Mouse (Mus musculus) heart, embryonic 11.5 days (tissue): ENCODE measurements around the gene Lats2. TPM values are rescaled to one million over a fixed set of nuclear protein-coding genes. Genes with fewer than 3 reads are reported as not detected.
"Not testable (repeated sequence)": the region's sequence is repeated elsewhere in the genome, so short reads cannot be mapped to it uniquely, and the experiment has no call there.

Experiments used
- ATAC-seq: fragments of 200-750 bp; cut with Nextera tagmentation; replicated peaks from 2 replicates; pipeline ENCODE4 v1.8.0; 2017; ENCODE audit warnings: moderate library complexity; ENCODE audit not compliant: insufficient number of reproducible peaks, low FRiP score, low TSS enrichment
- H3K27ac ChIP-seq: fragments of 300-500 bp; sonication (generic); 2 replicates; pipeline ENCODE4 v1.5.1; 2014; ENCODE audit warnings: mild to moderate bottlenecking, low read depth, low read length
- H3K27me3 ChIP-seq: fragments of 300-500 bp; sonication (generic); 2 replicates; pipeline ENCODE4 v1.6.1; 2014; ENCODE audit warnings: mild to moderate bottlenecking, low read length, mixed read lengths; ENCODE audit not compliant: control insufficient read depth, insufficient read depth
- H3K36me3 ChIP-seq: fragments of 300-500 bp; sonication (generic); 2 replicates; pipeline ENCODE4 v1.6.1; 2014; ENCODE audit warnings: mild to moderate bottlenecking, low read length, moderate library complexity, mixed read lengths; ENCODE audit not compliant: control insufficient read depth, insufficient read depth
- H3K4me1 ChIP-seq: fragments of 300-500 bp; sonication (generic); 2 replicates; pipeline ENCODE4 v1.6.1; 2014; ENCODE audit warnings: low read length; ENCODE audit not compliant: control insufficient read depth, insufficient read depth
- H3K4me2 ChIP-seq: fragments of 300-500 bp; sonication (generic); 2 replicates; pipeline ENCODE4 v1.6.1; 2014; ENCODE audit warnings: mild to moderate bottlenecking, moderate library complexity
- H3K4me3 ChIP-seq: fragments of 300-500 bp; sonication (generic); 2 replicates; pipeline ENCODE4 v1.5.1; 2014; ENCODE audit warnings: low read depth, low read length
- H3K9ac ChIP-seq: fragments of 300-500 bp; sonication (generic); 2 replicates; pipeline ENCODE4 v1.6.1; 2014; ENCODE audit warnings: mild to moderate bottlenecking, low read depth, low read length, moderate library complexity
- H3K9me3 ChIP-seq: fragments of 300-500 bp; sonication (generic); replicated peaks from 2 replicates; pipeline ENCODE4 v1.6.1; 2016; ENCODE audit warnings: low read length; ENCODE audit not compliant: control insufficient read depth
- WGBS: fragments of 180-500 bp; shearing (Covaris S2); extraction: QIAGEN DNeasy Blood & Tissue Kit; methylation state at CpG from one replicate; pipeline ENCODE4 v1.1.7; 2014; ENCODE audit not compliant: insufficient replicate concordance; 5-methylcytosine and 5-hydroxymethylcytosine counted together
- microRNA-seq: library from miRNA; unstranded; fragments of <30 nt; microRNA quantifications from one replicate; pipeline ENCODE4, GENCODE M21; 2016; ENCODE audit warnings: borderline number of aligned reads
- polyA plus RNA-seq: library from polyadenylated mRNA; unstranded; fragments of >200 nt; fragmentation: Nextera tagmentation; extraction: Ambion mirVana; gene quantifications from 2 replicates; pipeline ENCODE4 v1.2.1, GENCODE M21; 2014

Lats2 gene
- polyA plus RNA-seq, 1 experiment from 2014 or later: 18.9 TPM

DNA sequence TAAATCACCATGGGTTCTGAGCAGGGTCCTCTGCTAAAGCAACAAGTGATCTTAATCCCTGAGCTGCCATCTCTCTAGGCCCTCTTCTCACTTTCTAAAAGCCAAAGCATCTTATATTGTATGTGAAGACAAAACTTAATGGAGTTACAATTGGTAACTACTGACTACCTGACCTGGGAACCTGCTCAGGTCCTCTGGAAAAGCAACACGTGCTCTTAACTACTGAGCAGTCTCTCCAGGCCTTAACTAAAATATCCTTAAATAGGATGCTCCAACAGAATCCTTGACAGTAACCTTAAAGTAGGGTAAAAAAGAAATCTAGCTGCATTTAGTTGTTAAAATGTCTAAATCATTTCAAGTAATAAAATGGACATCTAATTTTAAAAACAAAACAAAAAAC lies 94.6 kb downstream of the Lats2 start:
- Histone ChIP-seq H3K27ac (no peak overlapping the region), H3K4me2 (peak overlapping the region; percentile 89), H3K27me3 (no peaks in the 10 kb centered on the region), H3K36me3 (no peaks in the 10 kb centered on the region; the same call in 1 of the 2 replicates), H3K9me3 (no peaks in the 10 kb centered on the region), H3K4me3 (peak overlapping the region; percentile 86), H3K9ac (no peak overlapping the region), H3K4me1 (peaks cover 3% of the 10 kb centered on the region; the same call in 1 of the 2 replicates)
- no peak for ATAC-seq
- 23% methylated on average over 1 of the region's 1 CpGs for WGBS

DNA sequence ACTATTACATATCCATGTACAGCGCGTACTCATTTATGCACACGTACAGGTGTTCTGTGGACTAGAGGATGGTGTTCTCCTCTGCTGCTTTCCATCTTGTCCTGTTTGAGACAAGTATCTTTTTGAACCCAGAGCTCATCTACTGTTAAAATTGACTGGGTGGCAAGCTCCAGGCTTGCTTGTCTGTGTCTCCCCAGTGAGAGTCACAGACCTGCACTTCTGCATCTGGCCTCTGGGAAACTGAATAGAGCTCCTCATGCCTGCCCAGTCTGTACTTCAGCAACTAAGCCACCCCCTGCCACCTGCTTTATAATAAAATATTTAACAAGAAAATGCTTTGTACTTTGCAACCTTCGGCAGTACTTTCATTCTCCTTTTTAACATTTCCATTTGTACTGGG lies 99.9 kb downstream of the Lats2 start:
- 97% methylated on average over 4 of the region's 4 CpGs for WGBS
- no peaks in the 10 kb centered on the region for H3K4me1 ChIP-seq
- H3K27me3 ChIP-seq: no peaks in the 10 kb centered on the region
- no peaks in the 10 kb centered on the region; the same call in 1 of the 2 replicates for H3K36me3 ChIP-seq
- no peak overlapping the region for H3K4me3 ChIP-seq
- no peaks in the 10 kb centered on the region for H3K9me3 ChIP-seq
- no peak overlapping the region for H3K27ac ChIP-seq
- no peak overlapping the region for H3K4me2 ChIP-seq
- H3K9ac ChIP-seq: no peak overlapping the region
- no peak for ATAC-seq

DNA sequence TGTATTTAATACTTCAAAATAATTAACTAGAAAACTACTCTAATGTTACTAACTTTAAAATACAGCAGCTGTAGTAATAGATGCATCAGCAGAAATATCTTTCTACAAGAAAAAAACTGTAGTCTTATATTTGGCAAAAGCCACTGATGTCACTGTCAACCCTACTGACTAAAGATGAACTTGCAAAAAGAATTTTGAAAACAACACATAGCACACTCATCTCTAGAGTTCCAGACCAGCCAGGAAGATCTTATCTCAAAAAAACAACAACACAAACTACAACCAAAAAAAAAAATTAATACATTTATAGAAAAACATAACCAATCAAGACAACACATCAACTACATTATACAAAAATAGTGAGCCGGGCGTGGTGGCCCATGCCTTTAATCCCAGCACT lies 100.7 kb downstream of the Lats2 start:
- WGBS: 93% methylated on average over 2 of the region's 2 CpGs
- no peaks in the 10 kb centered on the region for H3K27me3 ChIP-seq
- no peaks in the 10 kb centered on the region; the same call in 1 of the 2 replicates for H3K36me3 ChIP-seq
- H3K9ac ChIP-seq: no peak overlapping the region
- no peak for ATAC-seq
- H3K4me3 ChIP-seq: no peak overlapping the region
- H3K4me2 ChIP-seq: no peak overlapping the region
- H3K9me3 ChIP-seq: no peaks in the 10 kb centered on the region
- H3K27ac ChIP-seq: no peak overlapping the region
- H3K4me1 ChIP-seq: no peaks in the 10 kb centered on the region; the same call in 1 of the 2 replicates

DNA sequence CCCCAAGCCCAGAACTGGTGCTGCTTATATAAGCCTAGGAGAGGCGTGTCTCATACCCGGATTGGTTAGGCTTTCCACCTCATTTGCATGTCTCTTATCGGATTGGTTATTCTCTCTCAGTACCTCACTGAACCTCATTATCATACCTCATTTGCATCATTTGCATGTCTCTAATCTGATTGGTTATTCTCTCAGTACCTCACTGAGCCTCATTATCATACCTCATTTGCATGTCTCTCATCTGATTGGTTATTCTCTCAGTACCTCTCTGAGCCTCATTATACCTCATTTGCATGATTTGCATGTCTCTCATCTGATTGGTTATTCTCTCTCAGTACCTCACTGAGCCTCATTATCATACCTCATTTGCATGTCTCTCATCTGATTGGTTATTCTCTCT lies 101.7 kb downstream of the Lats2 start:
- not testable (repeated sequence) for ATAC-seq, H3K4me2 ChIP-seq, H3K9me3 ChIP-seq, H3K27me3 ChIP-seq, H3K27ac ChIP-seq, H3K4me3 ChIP-seq, H3K36me3 ChIP-seq, H3K9ac ChIP-seq, H3K4me1 ChIP-seq
- WGBS: 87% methylated on average over 3 of the region's 3 CpGs

DNA sequence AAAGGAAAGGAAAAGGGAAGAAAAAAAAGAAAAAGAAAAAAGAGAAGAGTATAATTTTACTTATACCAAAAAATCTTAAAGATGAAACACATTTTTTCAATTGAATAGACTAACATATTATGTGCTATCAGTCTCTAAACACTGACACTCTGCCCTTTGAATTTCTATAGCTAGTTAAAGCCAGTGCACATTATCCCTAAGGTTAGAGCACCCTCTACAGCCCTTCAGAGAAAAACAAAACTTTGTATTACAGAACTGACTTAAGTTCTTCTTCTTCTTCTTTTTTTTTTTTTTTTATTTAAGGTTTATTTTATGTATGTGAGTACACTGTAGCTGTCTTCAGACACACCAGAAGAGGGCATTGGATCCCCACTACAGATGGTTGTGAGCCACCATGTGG lies 108.7 kb downstream of the Lats2 start:
- no peak overlapping the region for H3K4me2 ChIP-seq
- H3K36me3 ChIP-seq: no peaks in the 10 kb centered on the region
- no peak for ATAC-seq
- H3K9ac ChIP-seq: no peak overlapping the region
- H3K9me3 ChIP-seq: no peaks in the 10 kb centered on the region
- no peaks in the 10 kb centered on the region for H3K27me3 ChIP-seq
- H3K27ac ChIP-seq: no peak overlapping the region
- no peak overlapping the region for H3K4me3 ChIP-seq
- H3K4me1 ChIP-seq: peaks cover 4% of the 10 kb centered on the region

DNA sequence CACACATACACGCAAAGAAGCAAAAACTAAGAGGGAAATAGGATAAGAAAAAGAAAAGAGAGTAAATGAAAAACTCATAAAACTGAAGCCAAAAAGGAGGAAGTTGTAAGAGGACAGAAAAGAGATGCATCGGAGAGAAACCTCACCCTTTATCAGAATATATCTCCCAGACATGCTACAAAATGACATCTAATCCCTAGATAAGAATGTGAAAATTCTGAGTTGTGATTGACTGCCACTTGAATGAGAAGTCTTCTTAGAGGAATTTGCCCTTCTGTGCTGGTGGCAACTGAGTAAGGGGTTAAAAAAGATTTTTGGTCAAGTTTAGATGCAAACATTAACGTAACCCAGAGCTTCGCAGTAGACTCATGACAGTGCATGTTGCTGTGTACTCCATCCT lies 112.0 kb downstream of the Lats2 start:
- H3K27ac ChIP-seq: no peak overlapping the region
- no peak overlapping the region for H3K4me2 ChIP-seq
- no peaks in the 10 kb centered on the region for H3K27me3 ChIP-seq
- no peaks in the 10 kb centered on the region for H3K36me3 ChIP-seq
- ATAC-seq: no peak
- WGBS: 84% methylated on average over 4 of the region's 4 CpGs
- peaks cover 4% of the 10 kb centered on the region for H3K4me1 ChIP-seq
- no peaks in the 10 kb centered on the region for H3K9me3 ChIP-seq
- no peak overlapping the region for H3K9ac ChIP-seq
- no peak overlapping the region for H3K4me3 ChIP-seq

Small RNA genes lying within 50 kb of the gene (microRNA-seq; reads per million reads assigned to microRNA genes)
- gene Mir3077: 0.20 reads per million

Other genes with a start within 250 kb of the Lats2 start
- gene Il17d, start 233.6 kb downstream of the Lats2 start, polyA plus RNA-seq: 0.45 and 0.49 TPM in 2 replicates
- 61.2 and 71.6 TPM in 2 replicates for gene Eef1akmt1, start 186.8 kb downstream of the Lats2 start, polyA plus RNA-seq
- 21.8 and 23.7 TPM in 2 replicates for gene Xpo4, start 93.0 kb downstream of the Lats2 start, polyA plus RNA-seq
- not detected in 2 replicates for gene Gm49361, start 12.3 kb downstream of the Lats2 start, polyA plus RNA-seq
- 19.5 and 34.2 TPM in 2 replicates for gene Sap18, start 39.8 kb upstream of the Lats2 start, polyA plus RNA-seq
- gene Ska3, start 67.8 kb upstream of the Lats2 start, polyA plus RNA-seq: 32.6 and 34.3 TPM in 2 replicates
- gene Mrpl57, start 67.8 kb upstream of the Lats2 start, polyA plus RNA-seq: 138 and 143 TPM in 2 replicates
- gene Zdhhc20, start 131.9 kb upstream of the Lats2 start, polyA plus RNA-seq: 39.5 and 52.8 TPM in 2 replicates
- gene Micu2, start 240.9 kb upstream of the Lats2 start, polyA plus RNA-seq: 55.9 and 81.0 TPM in 2 replicates